Mouse (Mus musculus) MEL (cell line): ENCODE measurements around the gene Cic. TPM values are rescaled to one million over a fixed set of nuclear protein-coding genes. Genes with fewer than 3 reads are reported as not detected.

Source experiments
- DNase-seq: peaks from one replicate; pipeline ENCODE4 v3.0.0; 2011; ENCODE audit warnings: low read depth, low spot score
- H3K27ac ChIP-seq: 2 replicates; pipeline ENCODE4 v1.5.1; 2012; ENCODE audit warnings: low read depth, mild to moderate bottlenecking, control low read depth, low read length, moderate library complexity; ENCODE audit not compliant: control insufficient read depth
- H3K27me3 ChIP-seq, 2 experiments: fragments of 150-350 bp in 1 of 2; sonication (generic) in 1 of 2; 2 replicates each; pipeline ENCODE4 v1.6.1; 2012; ENCODE audit warnings: low read length in 2 of 2, mild to moderate bottlenecking in 2 of 2, improper control_type of control experiment in 1 of 2, moderate library complexity in 1 of 2; ENCODE audit not compliant: insufficient read depth in 2 of 2, control insufficient read depth in 1 of 2
- H3K36me3 ChIP-seq, 2 experiments: 2 replicates each; pipeline ENCODE4 v1.6.1; 2012 to 2014; ENCODE audit warnings: low read length in 2 of 2, improper control_type of control experiment in 1 of 2, inconsistent platforms in 1 of 2, mild to moderate bottlenecking in 1 of 2; ENCODE audit not compliant: insufficient read depth in 2 of 2, control insufficient read depth in 1 of 2
- H3K4me1 ChIP-seq, 2 experiments: fragments of 150-350 bp in 1 of 2; sonication (generic) in 1 of 2; 2 replicates each; pipeline ENCODE4 v1.6.1; 2012; ENCODE audit warnings: low read length in 2 of 2, improper control_type of control experiment in 1 of 2, mild to moderate bottlenecking in 1 of 2; ENCODE audit not compliant: insufficient read depth in 2 of 2, control insufficient read depth in 1 of 2
- H3K4me3 ChIP-seq, 2 experiments: fragments of 150-350 bp in 1 of 2; sonication (generic) in 1 of 2; 2 replicates each; pipeline ENCODE4 v1.5.1; 2012; ENCODE audit warnings: low read depth in 2 of 2, low read length in 2 of 2, mild to moderate bottlenecking in 2 of 2, moderate library complexity in 2 of 2, control low read depth in 1 of 2, improper control_type of control experiment in 1 of 2; ENCODE audit not compliant: control insufficient read depth in 1 of 2, insufficient read depth in 1 of 2
- H3K79me2 ChIP-seq: 2 replicates; pipeline ENCODE4 v1.6.1; 2012; ENCODE audit warnings: mild to moderate bottlenecking, low read length, moderate library complexity; ENCODE audit not compliant: control insufficient read depth, poor library complexity, insufficient read depth
- H3K9ac ChIP-seq: 2 replicates; pipeline ENCODE4 v1.6.1; 2012; ENCODE audit warnings: low read depth, mild to moderate bottlenecking, control low read depth, low read length, moderate library complexity; ENCODE audit not compliant: control insufficient read depth, poor library complexity, severe bottlenecking
- H3K9me3 ChIP-seq: fragments of 150-350 bp; sonication (generic); replicated peaks from 2 replicates; pipeline ENCODE4 v1.6.1; 2012; ENCODE audit warnings: mild to moderate bottlenecking, low read length, improper control_type of control experiment, moderate library complexity; ENCODE audit not compliant: insufficient read depth
- CTCF ChIP-seq, 3 experiments: IDR thresholded peaks in 2 of 3; conservative IDR thresholded peaks in 1 of 3; 2 replicates each; pipeline ENCODE4 v1.5.1; 2011 to 2012; ENCODE audit warnings: low read length in 3 of 3, low read depth in 2 of 3, mild to moderate bottlenecking in 2 of 3, improper control_type of control experiment in 1 of 3, inconsistent platforms in 1 of 3, mixed read lengths in 1 of 3, moderate library complexity in 1 of 3; ENCODE audit not compliant: control insufficient read depth in 1 of 3, insufficient read depth in 1 of 3, poor library complexity in 1 of 3, severe bottlenecking in 1 of 3
- ELF1 ChIP-seq: IDR thresholded peaks from 2 replicates; pipeline ENCODE4 v1.6.1; 2014; ENCODE audit warnings: low read depth, mild to moderate bottlenecking, inconsistent platforms, low read length, improper control_type of control experiment, moderate library complexity
- GATA1 ChIP-seq: IDR thresholded peaks from 2 replicates; pipeline ENCODE4 v1.6.1; 2011; ENCODE audit warnings: low read depth, low read length, improper control_type of control experiment
- JUND ChIP-seq: IDR thresholded peaks from 2 replicates; pipeline ENCODE4 v1.6.1; 2011; ENCODE audit warnings: low read depth, mild to moderate bottlenecking, improper control_type of control experiment, low read length
- KAT2A ChIP-seq: conservative IDR thresholded peaks from 2 replicates; pipeline ENCODE4 v1.6.1; 2012; ENCODE audit warnings: low read depth, low read length, improper control_type of control experiment, inconsistent platforms
- MAFK ChIP-seq: IDR thresholded peaks from 2 replicates; pipeline ENCODE4 v1.6.1; 2011; ENCODE audit warnings: low read depth, mild to moderate bottlenecking, low read length, improper control_type of control experiment, borderline replicate concordance
- MYB ChIP-seq: IDR thresholded peaks from 2 replicates; pipeline ENCODE4 v1.6.1; 2011; ENCODE audit warnings: mild to moderate bottlenecking, low read depth, low read length, improper control_type of control experiment
- MYC ChIP-seq: IDR thresholded peaks from 2 replicates; pipeline ENCODE4 v1.6.1; 2011; ENCODE audit warnings: low read depth, mild to moderate bottlenecking, low read length, improper control_type of control experiment, moderate library complexity
- NELFE ChIP-seq: IDR thresholded peaks from 2 replicates; pipeline ENCODE4 v1.6.1; 2011; ENCODE audit warnings: low read depth, low read length, improper control_type of control experiment
- POLR2AphosphoS2 ChIP-seq: IDR thresholded peaks from 2 replicates; pipeline ENCODE4 v1.6.1; 2011; ENCODE audit warnings: low read length, improper control_type of control experiment
- RAD21 ChIP-seq: IDR thresholded peaks from 2 replicates; pipeline ENCODE4 v1.6.1; 2011; ENCODE audit warnings: mild to moderate bottlenecking, low read depth, low read length, improper control_type of control experiment
- RCOR1 ChIP-seq: IDR thresholded peaks from 2 replicates; pipeline ENCODE4 v1.6.1; 2012; ENCODE audit warnings: low read depth, mild to moderate bottlenecking, inconsistent platforms, low read length, improper control_type of control experiment
- SMC3 ChIP-seq: IDR thresholded peaks from 2 replicates; pipeline ENCODE4 v1.6.1; 2011; ENCODE audit warnings: low read depth, low read length, improper control_type of control experiment
- TCF12 ChIP-seq: IDR thresholded peaks from 2 replicates; pipeline ENCODE4 v1.6.1; 2014; ENCODE audit warnings: low read depth, mild to moderate bottlenecking, inconsistent platforms, low read length, improper control_type of control experiment, moderate library complexity
- ZKSCAN1 ChIP-seq: IDR thresholded peaks from 2 replicates; pipeline ENCODE4 v1.6.1; 2012; ENCODE audit warnings: low read depth, mild to moderate bottlenecking, inconsistent platforms, low read length, improper control_type of control experiment, moderate library complexity
- polyA plus RNA-seq, 2 experiments: library from polyadenylated mRNA; stranded (reverse) in 1 of 2; unstranded in 1 of 2; fragments of >175 nt in 1 of 2; fragments of >200 nt in 1 of 2; gene quantifications; 2 replicates each; pipeline versions ENCODE4 v1.2.1 to v1.2.4; 2012; ENCODE audit warnings: low replicate concordance in 2 of 2, low read depth in 1 of 2; ENCODE audit not compliant: insufficient read length in 2 of 2, insufficient read depth in 1 of 2, missing spikeins in 1 of 2
- total RNA-seq: library from RNA; depleted of rRNA; stranded (reverse); fragments of 300-350 nt; gene quantifications from 2 replicates; pipeline ENCODE4 v1.2.3, GENCODE M21; 2012

The Cic gene
- total and polyA plus RNA-seq, 3 experiments = 56.6 to 157 (median 157) TPM

DNA sequence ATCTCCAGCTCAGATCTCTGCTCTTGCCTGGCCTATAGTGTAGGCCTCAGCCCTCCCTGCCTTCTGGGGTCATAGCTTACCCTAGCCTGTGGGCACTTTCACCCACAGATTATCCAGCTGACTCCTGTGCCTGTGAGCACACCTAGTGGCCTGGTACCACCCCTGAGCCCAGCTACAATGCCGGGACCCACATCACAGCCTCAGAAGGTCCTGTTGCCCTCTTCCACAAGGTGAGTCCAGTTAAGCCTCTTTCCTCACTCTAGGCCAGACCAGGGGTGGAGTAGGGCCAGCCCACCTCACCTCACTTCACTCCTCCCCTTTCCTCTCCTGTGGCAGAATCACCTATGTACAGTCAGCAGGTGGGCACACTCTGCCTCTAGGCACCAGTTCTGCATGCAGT, 23.0 kb downstream of the Cic start:
- Histone ChIP-seq H3K36me3 (peaks cover 7 to 32% of the 10 kb centered on the region in 2 experiments), H3K9ac (no peak overlapping the region)
- no peak for TF ChIP-seq SMC3
- TF ChIP-seq JUND = no peak
- TF ChIP-seq ELF1 = no peak
- no peak for TF ChIP-seq KAT2A
- peak; percentile 66; the same call in 1 of the 2 replicates for TF ChIP-seq GATA1
- TF ChIP-seq, all 39 proteins: peak for 1
- no peak overlapping the region for H3K4me3 ChIP-seq
- peaks cover 0 to 12% of the 10 kb centered on the region in 2 experiments; a peak in 2 of 4 replicates for H3K4me1 ChIP-seq
- no peak overlapping the region for H3K27ac ChIP-seq
- no peak for DNase-seq
- H3K9me3 ChIP-seq = no peaks in the 10 kb centered on the region
- H3K79me2 ChIP-seq = peaks cover 2% of the 10 kb centered on the region; the same call in 1 of the 2 replicates
- no peaks in the 10 kb centered on the region for H3K27me3 ChIP-seq

DNA sequence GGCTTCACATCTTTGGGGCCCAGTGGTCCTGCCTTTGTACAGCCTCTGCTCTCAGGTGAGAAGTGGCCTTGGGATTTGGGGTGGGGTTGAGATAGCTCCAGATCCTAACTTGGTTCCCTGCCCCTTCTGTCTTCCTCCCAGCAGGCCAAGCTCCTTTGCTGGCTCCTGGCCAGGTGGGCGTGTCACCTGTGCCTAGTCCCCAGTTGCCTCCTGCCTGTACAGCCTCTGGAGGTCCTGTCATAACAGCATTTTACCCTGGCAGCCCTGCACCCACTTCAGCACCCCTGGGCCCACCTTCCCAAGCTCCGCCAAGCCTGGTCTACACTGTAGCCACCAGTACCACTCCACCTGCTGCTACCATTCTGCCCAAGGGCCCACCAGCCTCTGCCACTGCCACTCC, 23.4 kb downstream of the Cic start:
- peak; percentile 76 for DNase-seq
- H3K9me3 ChIP-seq = no peaks in the 10 kb centered on the region
- H3K9ac ChIP-seq = no peak overlapping the region
- H3K4me1 ChIP-seq = peaks cover 0 to 12% of the 10 kb centered on the region in 2 experiments; a peak in 2 of 4 replicates
- TF ChIP-seq ZKSCAN1 (no peak), GATA1 (no peak), MAFK (no peak), NELFE (no peak), SMC3 (no peak), MYB (no peak), CTCF (IDR thresholded peaks at IDR 0.05 in 2 of 3, conservative IDR thresholded peaks at IDR 0.05 in 1 of 3; ENCODE audit: control insufficient read depth in 1 of 3, insufficient read depth in 1 of 3, low read depth in 2 of 3, low read length in 3 of 3, poor library complexity in 1 of 3, severe bottlenecking in 1 of 3) (no peak), MYC (no peak), POLR2AphosphoS2 (no peak), RAD21 (no peak), TCF12 (no peak), RCOR1 (no peak)
- TF ChIP-seq, all 39 proteins: peak for 0
- Histone ChIP-seq H3K36me3 (peaks cover 7 to 30% of the 10 kb centered on the region in 2 experiments), H3K27me3 (no peaks in the 10 kb centered on the region), H3K79me2 (peaks cover 2% of the 10 kb centered on the region; the same call in 1 of the 2 replicates), H3K4me3 (no peak overlapping the region), H3K27ac (no peak overlapping the region)

DNA sequence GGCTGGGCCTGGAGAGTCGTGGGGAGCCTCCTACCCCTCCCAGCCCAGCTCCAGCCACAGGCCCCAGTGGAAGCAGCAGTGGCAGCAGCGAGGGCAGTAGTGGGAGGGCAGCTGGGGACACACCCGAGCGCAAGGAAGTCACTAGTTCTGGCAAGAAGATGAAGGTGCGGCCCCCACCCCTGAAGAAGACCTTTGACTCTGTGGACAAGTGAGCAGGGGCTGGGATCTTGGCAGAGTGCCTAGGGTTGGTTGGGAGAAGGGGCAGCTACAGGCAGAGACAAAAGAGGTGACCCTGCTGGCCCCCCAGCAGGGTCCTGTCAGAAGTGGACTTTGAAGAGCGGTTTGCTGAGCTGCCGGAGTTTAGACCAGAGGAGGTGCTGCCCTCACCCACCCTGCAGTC, 24.6 kb downstream of the Cic start:
- peaks cover 1% of the 10 kb centered on the region for H3K79me2 ChIP-seq
- no peak overlapping the region for H3K27ac ChIP-seq
- DNase-seq = no peak
- H3K4me1 ChIP-seq = peaks cover 3 to 16% of the 10 kb centered on the region in 2 experiments
- H3K9me3 ChIP-seq = no peaks in the 10 kb centered on the region
- no peak for TF ChIP-seq RAD21
- peaks cover 12 to 23% of the 10 kb centered on the region in 2 experiments for H3K36me3 ChIP-seq
- no peak overlapping the region for H3K4me3 ChIP-seq
- no peaks in the 10 kb centered on the region for H3K27me3 ChIP-seq
- no peak overlapping the region for H3K9ac ChIP-seq
